Mouse (Mus musculus) liver, embryonic 14.5 days (tissue): ENCODE measurements around the gene Plekho2.

ENCODE experiments used
- CTCF ChIP-seq: IDR thresholded peaks from 2 replicates; pipeline ENCODE4 v1.5.1; 2016; ENCODE audit warnings: antibody characterized with exemption, low read depth, control low read depth
- EP300 ChIP-seq: IDR thresholded peaks from 2 replicates; pipeline ENCODE4 v1.6.1; 2016; ENCODE audit warnings: antibody characterized with exemption, low read depth

- TF ChIP-seq CTCF (no peak), EP300 (no peak)
Measured at GRCm38 (mm10) chr9:65537901-65538630, 41.8 kb downstream of the Plekho2 start.
